Mouse (Mus musculus) urinary bladder, postnatal 36 days (tissue): ENCODE measurements around the gene Galns.
A peak's percentile ranks its signal among the peaks of the same experiment; 100 is the strongest.

Experiments
- DNase-seq, 2 experiments: peaks; one replicate each; pipeline ENCODE4 v3.0.0; 2022; ENCODE audit warnings: low spot score in 2 of 2, mixed read lengths in 1 of 2

Galns gene

GRCm38 (mm10) chr8:122546066-122546755 lies 65.1 kb downstream of the Galns start:
- DNase-seq: no peak

- DNase-seq: no peak
Measured at GRCm38 (mm10) chr8:122544138-122544537, 67.1 kb downstream of the Galns start.

GRCm38 (mm10) chr8:122538310-122539076 lies 72.8 kb downstream of the Galns start:
- no peak for DNase-seq

- DNase-seq: no peak
Measured at GRCm38 (mm10) chr8:122537812-122538211, 73.5 kb downstream of the Galns start.

GRCm38 (mm10) chr8:122537033-122537432 lies 74.2 kb downstream of the Galns start:
- DNase-seq: peak; percentile 68 to 80

- DNase-seq: no peak
Measured at GRCm38 (mm10) chr8:122531312-122531711, 80.0 kb downstream of the Galns start.

GRCm38 (mm10) chr8:122529159-122529558 lies 82.1 kb downstream of the Galns start:
- DNase-seq: no peak
